ENCODE assay signal across 9 mouse cellular contexts in genomic region chr13:44484582-44485329, GRCm38 (mm10).
A peak's percentile ranks its signal among the peaks of the same experiment; 100 is the strongest.
DNase-seq lines count a peak whose midpoint lies in the region; TF ChIP-seq lines count a peak whose summit lies in the region.
"Had no signal": no experiment of that assay in that cellular context is flagged by ENCODE, and none has a peak within 500 bp of the region (broad histone marks: within the 10 kb centered on the region; RNA-seq: fewer than 3 reads in every experiment).

No protein-coding gene starts in this region.

- H3K27ac ChIP-seq in thymus, adult 2 months (ENCODE audit: control insufficient read depth, insufficient read depth, low read length) = peak overlapping the region; percentile 13; the same call in 1 of the 2 replicates
- H3K27ac ChIP-seq: heart, embryonic 15.5 days had no signal

- H3K4me1 ChIP-seq in thymus, adult 2 months (replicated peaks; ENCODE audit: control insufficient read depth, insufficient read depth, low read length) = peaks cover 15% of the 10 kb centered on the region
- H3K4me1 ChIP-seq: heart, embryonic 15.5 days had no signal

- no peak overlapping the region for H3K4me3 ChIP-seq in thymus, adult 2 months (ENCODE audit: control insufficient read depth, insufficient read depth, low read length)
- H3K4me3 ChIP-seq: heart, embryonic 15.5 days had no signal

- no peak for TF ChIP-seq CTCF in thymus, adult 2 months (IDR thresholded peaks at IDR 0.05; ENCODE audit: borderline replicate concordance, control insufficient read depth, extremely low read depth, insufficient read depth, low read length, poor library complexity)

- DNase-seq in kidney, postnatal 10 days = peak; percentile 51
- DNase-seq in kidney, adult 8-10 months = no peak
- DNase-seq in thymus, adult 2 months = no peak
- no peak for DNase-seq in thymus, postnatal 36 days
- DNase-seq in cerebellum, postnatal 36 days = peak; percentile 61 to 65
- DNase-seq in MN1 (ENCODE audit: low spot score) = no peak
- DNase-seq in embryo, embryonic 10.5 days (ENCODE audit: low spot score) = no peak
- DNase-seq: thymus, postnatal 14 days had no signal

- H3K36me3 ChIP-seq in thymus, adult 2 months (ENCODE audit: control insufficient read depth, insufficient read depth, low read length) = no peaks in the 10 kb centered on the region
- H3K36me3 ChIP-seq: heart, embryonic 15.5 days had no signal

- WGBS in thymus, adult 2 months = 68% methylated on average over 14 of the region's 14 CpGs

- TF ChIP-seq POLR2A in thymus, adult 2 months (IDR thresholded peaks at IDR 0.05; ENCODE audit: control insufficient read depth, extremely low read depth, insufficient read depth, low read length, poor library complexity) = no peak

- H3K27me3 ChIP-seq in thymus, adult 2 months (ENCODE audit: control insufficient read depth, insufficient read depth, low read length) = no peaks in the 10 kb centered on the region
- H3K27me3 ChIP-seq: heart, embryonic 15.5 days had no signal

Comparison
In these comparisons a context has a peak if more than half of its experiments do, and no peak if none do; other contexts are left out.
1. DNase-seq: peak in kidney, postnatal 10 days (single experiment) and cerebellum, postnatal 36 days (2 of 2); none in kidney, adult 8-10 months (0 of 2), thymus, adult 2 months (single experiment), thymus, postnatal 36 days (0 of 2), MN1 (single experiment) and embryo, embryonic 10.5 days (single experiment).